Mouse (Mus musculus) ES-E14 (cell line): Measurements from ENCODE around the gene Olfr125. TPM values are rescaled to one million over a fixed set of nuclear protein-coding genes. Genes with fewer than 3 reads are reported as not detected.
A peak's percentile ranks its signal among the peaks of the same experiment; 100 is the strongest.

Experiments
- DNase-seq: peaks from one replicate; pipeline ENCODE4 v3.0.0-alpha.2; 2013; ENCODE audit warnings: low read depth, low spot score
- H3K27ac ChIP-seq: 2 replicates; pipeline ENCODE4 v1.5.1; 2012; ENCODE audit warnings: low read depth, mild to moderate bottlenecking, low read length, moderate library complexity, mixed read lengths; ENCODE audit not compliant: poor library complexity, insufficient read depth, severe bottlenecking
- H3K36me3 ChIP-seq: 2 replicates; pipeline ENCODE4 v1.6.1; 2012; ENCODE audit warnings: mild to moderate bottlenecking, low read length, moderate library complexity, mixed read lengths; ENCODE audit not compliant: control insufficient read depth, poor library complexity, insufficient read depth, severe bottlenecking
- H3K4me1 ChIP-seq, 2 experiments: fragments of 150-350 bp in 1 of 2; sonication (generic) in 1 of 2; 2 replicates each; pipeline ENCODE4 v1.6.1; 2012; ENCODE audit warnings: low read length in 2 of 2, mild to moderate bottlenecking in 1 of 2, mixed read lengths in 1 of 2; ENCODE audit not compliant: control insufficient read depth in 2 of 2, insufficient read depth in 2 of 2, poor library complexity in 1 of 2
- H3K4me3 ChIP-seq, 2 experiments: fragments of 150-350 bp in 1 of 2; sonication (generic) in 1 of 2; 2 replicates each; pipeline ENCODE4 v1.5.1; 2012; ENCODE audit warnings: low read length in 2 of 2, low read depth in 1 of 2, mild to moderate bottlenecking in 1 of 2, mixed read lengths in 1 of 2; ENCODE audit not compliant: insufficient read depth in 1 of 2, poor library complexity in 1 of 2, severe bottlenecking in 1 of 2
- H3K9ac ChIP-seq: 2 replicates; pipeline ENCODE4 v1.6.1; 2012; ENCODE audit warnings: low read depth, mild to moderate bottlenecking, low read length, mixed read lengths; ENCODE audit not compliant: poor library complexity, insufficient read depth, severe bottlenecking
- H3K9me3 ChIP-seq: fragments of 150-350 bp; sonication (generic); 2 replicates; pipeline ENCODE4 v1.6.1; 2012; ENCODE audit warnings: low read depth, mild to moderate bottlenecking, low read length; ENCODE audit not compliant: control insufficient read depth, insufficient read depth
- CHD2 ChIP-seq: IDR thresholded peaks from 2 replicates; pipeline ENCODE4 v1.6.1; 2014; ENCODE audit warnings: mild to moderate bottlenecking, low read depth, low read length, inconsistent platforms
- HCFC1 ChIP-seq: IDR thresholded peaks from 2 replicates; pipeline ENCODE4 v1.6.1; 2012; ENCODE audit warnings: low read length, inconsistent platforms, borderline replicate concordance; ENCODE audit not compliant: insufficient read depth
- MAFK ChIP-seq: IDR thresholded peaks from 2 replicates; pipeline ENCODE4 v1.6.1; 2014; ENCODE audit warnings: mild to moderate bottlenecking, low read depth, low read length, inconsistent platforms; ENCODE audit not compliant: insufficient read depth
- ZC3H11A ChIP-seq: IDR thresholded peaks from 2 replicates; pipeline ENCODE4 v1.6.1; 2012; ENCODE audit warnings: low read depth, mild to moderate bottlenecking, inconsistent platforms, low read length, borderline replicate concordance
- ZNF384 ChIP-seq: IDR thresholded peaks from 2 replicates; pipeline ENCODE4 v1.6.1; 2012; ENCODE audit warnings: low read depth, low read length, inconsistent platforms
- in situ Hi-C, 2 experiments: fragments of 600-800 bp; cut with MboI; formaldehyde crosslinking; loops; one replicate each; pipeline ENCODE4 v1.15.1; 2025; ENCODE audit warnings: low sequenced_read_pairs in 2 of 2, inconsistent platforms in 1 of 2; ENCODE audit not compliant: unreplicated experiment in 2 of 2
- total RNA-seq: library from RNA; depleted of rRNA; stranded (reverse); fragments of 300-350 nt; gene quantifications from 2 replicates; pipeline ENCODE4 v1.2.3, GENCODE M21; 2012; rRNA removed

The Olfr125 gene
- total RNA-seq, result not detected in 2 replicates

DNA sequence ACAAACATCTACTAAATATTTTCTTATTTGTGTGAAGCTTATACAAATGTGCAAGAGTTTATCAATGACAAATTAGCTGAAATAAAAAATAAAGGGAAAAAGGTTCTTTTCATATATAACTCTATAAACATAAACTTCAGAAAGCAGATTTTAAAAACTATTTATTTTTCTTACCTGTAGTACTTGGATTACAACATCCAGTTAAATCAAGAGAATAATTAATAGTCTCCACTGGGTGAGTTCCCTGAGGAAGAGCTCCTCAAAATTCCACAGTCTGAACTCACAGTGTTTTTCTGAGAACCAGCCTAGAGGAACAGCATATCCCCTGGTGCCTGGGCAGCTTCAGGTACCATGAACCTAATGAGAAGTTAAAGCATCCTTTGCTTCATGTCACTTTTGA lies at the start of gene Olfr125:
Olfr125 (plus strand) TSS at position 301 of the 400 bp plus-strand sequence.
- in situ Hi-C loops, result no loop called here

DNA sequence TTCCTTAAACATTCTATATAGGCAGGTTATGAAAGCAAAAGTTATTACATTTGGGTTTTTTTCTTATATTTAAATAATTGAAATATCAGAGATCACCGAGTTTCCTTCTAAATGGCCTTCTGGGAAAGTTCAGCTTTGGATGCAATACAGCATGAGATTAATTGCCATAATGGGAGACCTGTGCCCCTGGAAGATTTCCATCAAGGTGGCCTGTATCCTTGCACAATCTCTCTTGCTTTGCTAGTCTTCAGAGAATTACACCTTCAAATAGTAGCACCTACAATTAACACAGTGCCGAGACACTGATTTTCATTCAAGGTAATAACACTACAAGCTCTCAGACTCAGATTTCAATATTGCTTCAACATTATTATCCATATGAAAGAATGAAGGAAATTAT lies 39.5 kb upstream of the Olfr125 start, which contains the start of gene Olfr123:
Olfr123 (plus strand) TSS at position 301 of the 400 bp plus-strand sequence.
- Histone ChIP-seq H3K36me3 (no peaks in the 10 kb centered on the region), H3K4me1 (no peaks in the 10 kb centered on the region), H3K4me3 (no peak within 1 kb of the TSS), H3K9me3 (no peaks in the 10 kb centered on the region), H3K9ac (no peak within 1 kb of the TSS), H3K27ac (no peak within 1 kb of the TSS)
- in situ Hi-C loops, result no loop called here
- no peak for DNase-seq
- no peak for TF ChIP-seq CHD2
- no peak for TF ChIP-seq MAFK
- no peak for TF ChIP-seq ZNF384
- TF ChIP-seq HCFC1, result no peak
- no peak for TF ChIP-seq ZC3H11A

More for the DNA sequence above, at the start of gene Olfr125:
- Histone ChIP-seq H3K4me1 (no peaks in the 10 kb centered on the region), H3K4me3 (no peak within 1 kb of the TSS), H3K36me3 (no peaks in the 10 kb centered on the region), H3K9ac (no peak within 1 kb of the TSS), H3K27ac (no peak within 1 kb of the TSS), H3K9me3 (no peaks in the 10 kb centered on the region)
- DNase-seq, result no peak
- TF ChIP-seq ZC3H11A (no peak), MAFK (no peak), HCFC1 (no peak), CHD2 (no peak), ZNF384 (no peak)

DNA sequence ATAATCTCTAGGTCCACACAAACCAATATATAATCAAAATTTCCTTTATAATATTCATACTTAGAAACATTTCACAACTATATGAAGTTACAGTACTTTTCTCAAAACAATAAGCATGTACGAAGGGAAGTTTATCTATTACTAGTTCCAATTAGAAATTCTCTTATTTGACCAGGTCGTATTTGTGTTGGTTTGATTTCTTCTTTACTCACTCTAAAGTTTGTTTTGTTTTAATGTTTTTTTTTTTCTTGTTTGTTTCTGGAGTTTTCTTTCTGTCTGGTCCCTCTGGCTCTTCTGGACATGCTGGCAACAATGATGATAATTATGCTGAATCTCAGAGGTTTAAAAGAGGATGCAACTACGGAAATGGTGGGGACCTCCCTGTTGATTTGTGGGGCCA lies 33.2 kb upstream of the Olfr125 start, which contains the start of gene Olfr124:
Olfr124 (plus strand) TSS at position 301 of the 400 bp plus-strand sequence.
- in situ Hi-C loops, result no loop called here

DNA sequence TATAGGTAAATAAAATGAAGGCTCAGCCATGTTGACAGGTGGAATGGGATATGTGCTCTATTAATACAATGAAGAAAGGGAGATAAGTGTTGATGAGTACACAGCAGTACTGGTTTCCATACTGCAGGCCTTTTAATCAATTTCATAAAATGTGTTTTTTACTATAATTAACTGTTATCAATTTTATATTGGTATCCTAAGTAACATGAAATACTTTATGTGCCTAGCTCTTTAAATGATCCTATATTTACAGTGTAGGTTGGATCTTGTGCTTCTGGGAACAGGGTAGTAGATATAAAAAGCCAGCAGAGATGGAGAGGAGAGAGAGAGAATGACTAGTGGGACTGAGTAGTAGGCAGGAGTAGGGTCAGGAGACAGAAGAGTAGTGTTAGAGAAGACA lies 14.4 kb downstream of the Olfr125 start, which contains the start of gene Olfr126:
Olfr126 (plus strand) TSS at position 301 of the 400 bp plus-strand sequence.
- in situ Hi-C loops, result no loop called here
- H3K27ac ChIP-seq, result no peak within 1 kb of the TSS
- no peaks in the 10 kb centered on the region for H3K9me3 ChIP-seq
- H3K4me3 ChIP-seq, result no peak within 1 kb of the TSS
- H3K4me1 ChIP-seq, result no peaks in the 10 kb centered on the region
- TF ChIP-seq HCFC1 (no peak), CHD2 (no peak), MAFK (no peak), ZC3H11A (no peak), ZNF384 (no peak)
- no peak within 1 kb of the TSS for H3K9ac ChIP-seq
- DNase-seq, result no peak
- H3K36me3 ChIP-seq, result no peaks in the 10 kb centered on the region

More for the DNA sequence above, 33.2 kb upstream of the Olfr125 start, which contains the start of gene Olfr124:
- DNase-seq, result no peak
- Histone ChIP-seq H3K9ac (no peak within 1 kb of the TSS), H3K27ac (no peak within 1 kb of the TSS), H3K9me3 (no peaks in the 10 kb centered on the region), H3K36me3 (no peaks in the 10 kb centered on the region), H3K4me3 (no peak within 1 kb of the TSS), H3K4me1 (no peaks in the 10 kb centered on the region)
- TF ChIP-seq MAFK, result no peak
- TF ChIP-seq HCFC1, result no peak
- TF ChIP-seq ZC3H11A, result no peak
- TF ChIP-seq ZNF384, result no peak
- TF ChIP-seq CHD2, result no peak

DNA sequence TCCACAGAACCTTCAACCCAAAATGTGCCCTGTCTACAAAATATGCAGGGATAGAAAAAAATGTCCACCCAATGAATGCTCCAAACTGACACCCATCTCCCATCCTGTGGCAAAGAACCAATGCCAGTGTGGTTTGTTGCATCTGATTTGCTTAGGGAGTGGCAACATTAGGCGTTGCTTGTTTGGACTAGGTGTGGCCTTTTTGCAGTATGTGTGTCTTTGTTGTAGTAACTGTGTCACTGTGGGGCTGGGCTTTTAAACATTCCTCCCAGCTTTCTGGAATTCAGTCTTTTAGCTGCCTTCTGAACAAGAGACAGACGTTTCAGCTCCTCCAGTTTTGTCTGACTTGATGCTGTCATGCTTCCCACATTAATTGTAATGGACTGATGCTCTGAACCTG lies 31.2 kb downstream of the Olfr125 start:
- H3K36me3 ChIP-seq, result no peaks in the 10 kb centered on the region
- no peak overlapping the region for H3K9ac ChIP-seq
- DNase-seq, result peak; percentile 26
- no peak overlapping the region for H3K4me3 ChIP-seq
- TF ChIP-seq HCFC1, result no peak
- no peak for TF ChIP-seq ZC3H11A
- TF ChIP-seq ZNF384, result no peak
- no peak for TF ChIP-seq CHD2
- no peak for TF ChIP-seq MAFK
- peaks cover 0 to 2% of the 10 kb centered on the region in 2 experiments; a peak in 2 of 4 replicates for H3K4me1 ChIP-seq
- H3K27ac ChIP-seq, result no peak overlapping the region
- in situ Hi-C loops, result no loop called here
- no peaks in the 10 kb centered on the region for H3K9me3 ChIP-seq
